In genomic region chr11:72947840-72948239, GRCm38 (mm10) we compare ENCODE assay signal across 11 mouse cellular contexts.
"Had no signal": no experiment of that assay in that cellular context is flagged by ENCODE, and none has a peak within 500 bp of the region (broad histone marks: within the 10 kb centered on the region; RNA-seq: fewer than 3 reads in every experiment).

No protein-coding gene starts in this region.

- DNase-seq: kidney, adult 9 months; lung, adult 2 months; lung, postnatal 36 days; right cerebral cortex, postnatal 14 days had no signal

- H3K36me3 ChIP-seq: limb, embryonic 10.5 days; liver, embryonic 15.5 days had no signal

- ATAC-seq: lung, postnatal 0 days had no signal

- H3K4me3 ChIP-seq: left cerebral cortex, adult 2 months; limb, embryonic 10.5 days; liver, embryonic 15.5 days had no signal

- H3K9me3 ChIP-seq: limb, embryonic 10.5 days had no signal

- H3K27me3 ChIP-seq: liver, embryonic 15.5 days had no signal

- H3K9ac ChIP-seq: liver, embryonic 15.5 days had no signal

- H3K4me2 ChIP-seq: liver, embryonic 11.5 days; liver, embryonic 15.5 days had no signal

- H3K27ac ChIP-seq: kidney, postnatal 0 days; left cerebral cortex, adult 2 months; limb, embryonic 10.5 days; liver, embryonic 15.5 days; stomach, postnatal 0 days had no signal
